Comparison of ENCODE assay signal across 8 mouse cellular contexts in genomic region chr9:114934231-114934630, GRCm38 (mm10). TPM values are rescaled to one million over a fixed set of nuclear protein-coding genes. Genes with fewer than 3 reads are reported as not detected.
DNase-seq lines count a peak whose midpoint lies in the region; ATAC-seq lines count a peak whose summit lies in the region.

No protein-coding gene starts in this region.

- H3K27me3 ChIP-seq in kidney, embryonic 16.5 days (ENCODE audit: insufficient read depth, low read length): no peaks in the 10 kb centered on the region
- H3K27me3 ChIP-seq in midbrain, embryonic 12.5 days: peaks cover 6% of the 10 kb centered on the region; the same call in 1 of the 2 replicates

- peak overlapping the region; percentile 97 for H3K4me2 ChIP-seq in kidney, embryonic 16.5 days (replicated peaks; ENCODE audit: low read depth, low read length)
- H3K4me2 ChIP-seq in midbrain, embryonic 12.5 days (replicated peaks): peak overlapping the region; percentile 98

- peak overlapping the region; percentile 77 for H3K4me3 ChIP-seq in kidney, embryonic 16.5 days (ENCODE audit: low read length)
- peak overlapping the region; percentile 24; the same call in 1 of the 2 replicates for H3K4me3 ChIP-seq in brown adipose tissue, adult 24 weeks (ENCODE audit: insufficient read depth, low read depth, low read length)
- H3K4me3 ChIP-seq in midbrain, embryonic 12.5 days: peak overlapping the region; percentile 74

- peak overlapping the region; percentile 2; the same call in 1 of the 2 replicates for H3K9ac ChIP-seq in kidney, embryonic 16.5 days (replicated peaks; ENCODE audit: low read length)
- H3K9ac ChIP-seq in midbrain, embryonic 12.5 days (replicated peaks): no peak overlapping the region

- no peak overlapping the region for H3K27ac ChIP-seq in kidney, embryonic 16.5 days (ENCODE audit: low read length)
- H3K27ac ChIP-seq in brown adipose tissue, adult 24 weeks (replicated peaks; ENCODE audit: low read depth, low read length): no peak overlapping the region
- H3K27ac ChIP-seq in midbrain, embryonic 12.5 days (replicated peaks): no peak overlapping the region

- 63% methylated on average over 11 of the region's 11 CpGs for WGBS in kidney, embryonic 16.5 days
- 69% methylated on average over 11 of the region's 11 CpGs for WGBS in midbrain, embryonic 12.5 days

- no peak for ATAC-seq in kidney, embryonic 16.5 days (ENCODE audit: low FRiP score, low TSS enrichment)
- 0 out of 2 replicates have a peak, but pooled peaks have one; percentile 3 for ATAC-seq in midbrain, embryonic 12.5 days (ENCODE audit: low FRiP score, low read depth)

- no peaks in the 10 kb centered on the region for H3K36me3 ChIP-seq in kidney, embryonic 16.5 days (ENCODE audit: insufficient read depth, low read length)
- no peaks in the 10 kb centered on the region for H3K36me3 ChIP-seq in midbrain, embryonic 12.5 days

- peaks cover 10% of the 10 kb centered on the region for H3K4me1 ChIP-seq in kidney, embryonic 16.5 days (ENCODE audit: insufficient read depth, low read length)
- H3K4me1 ChIP-seq in brown adipose tissue, adult 24 weeks (ENCODE audit: control insufficient read depth, insufficient read depth, insufficient read length, low read length): peaks cover 6% of the 10 kb centered on the region
- peaks cover 12% of the 10 kb centered on the region for H3K4me1 ChIP-seq in midbrain, embryonic 12.5 days

- DNase-seq in kidney, adult 8-10 months: no peak
- DNase-seq in induced T-regulatory cell, adult 2 months (ENCODE audit: low read depth): peak; percentile 68
- no peak for DNase-seq in adrenal gland, adult 8-10 months
- DNase-seq in embryo, embryonic 10 days (ENCODE audit: low spot score): no peak
- no peak for DNase-seq in right cerebral cortex, postnatal 36 days (ENCODE audit: low spot score in 2 of 2)

- no peaks in the 10 kb centered on the region for H3K9me3 ChIP-seq in kidney, embryonic 16.5 days (ENCODE audit: low read length)
- H3K9me3 ChIP-seq in midbrain, embryonic 12.5 days: no peaks in the 10 kb centered on the region

RNA-seq across cellular contexts. Expression of gene Gpd1l, which starts 0.4 kb away (rescaled TPM):
- 20.8 and 22.9 TPM in 2 replicates for polyA plus RNA-seq in kidney, embryonic 16.5 days (2015; fragmentation: Nextera tagmentation; extraction: Ambion mirVana)
- polyA plus RNA-seq in brown adipose tissue, adult 24 weeks (2012; ENCODE audit: insufficient read depth, insufficient read length, missing spikeins): 16.4 and 20.5 TPM in 2 replicates
- 14.8 and 15.7 TPM in 2 replicates for polyA plus RNA-seq in midbrain, embryonic 12.5 days (2016; fragmentation: Nextera tagmentation; extraction: Ambion mirVana)
- 10 to 100 TPM; 30.8 to 40.4 (median 33.2) TPM for total RNA-seq in adrenal gland, adult 8-10 months (2022)

RNA-seq across cellular contexts. Expression of gene Osbpl10, which starts 44.1 kb away (rescaled TPM):
- polyA plus RNA-seq in kidney, embryonic 16.5 days (2015; fragmentation: Nextera tagmentation; extraction: Ambion mirVana): 2.8 and 3.1 TPM in 2 replicates
- polyA plus RNA-seq in brown adipose tissue, adult 24 weeks (2012; ENCODE audit: insufficient read depth, insufficient read length, missing spikeins): not detected in 2 replicates
- 1.6 and 1.9 TPM in 2 replicates for polyA plus RNA-seq in midbrain, embryonic 12.5 days (2016; fragmentation: Nextera tagmentation; extraction: Ambion mirVana)
- total RNA-seq in adrenal gland, adult 8-10 months (2022): 10 to 100 TPM in 1 of 4 experiments, 1 to 10 TPM in 3; 4.8 to 11.5 (median 8.3) TPM

RNA-seq across cellular contexts. Expression of gene Rps27rt, which starts 48.3 kb away (rescaled TPM):
- polyA plus RNA-seq in kidney, embryonic 16.5 days (2015; fragmentation: Nextera tagmentation; extraction: Ambion mirVana): 241 and 422 TPM in 2 replicates
- 705 and 1,225 TPM in 2 replicates for polyA plus RNA-seq in brown adipose tissue, adult 24 weeks (2012; ENCODE audit: insufficient read depth, insufficient read length, missing spikeins)
- 317 and 351 TPM in 2 replicates for polyA plus RNA-seq in midbrain, embryonic 12.5 days (2016; fragmentation: Nextera tagmentation; extraction: Ambion mirVana)
- 100 to 1,000 TPM in 1 of 4 experiments, 10 to 100 TPM in 3; 52.0 to 101 (median 75.4) TPM for total RNA-seq in adrenal gland, adult 8-10 months (2022)

Comparison
In these comparisons a context has a peak if more than half of its experiments do, and no peak if none do; other contexts are left out.
1. H3K4me3 ChIP-seq: peak in every context shown above with its lines; median percentile 77 in kidney, embryonic 16.5 days; 74 in midbrain, embryonic 12.5 days; 24 in brown adipose tissue, adult 24 weeks.